Mouse (Mus musculus) megakaryocyte-erythroid progenitor cell, adult 5 weeks (primary cell): ENCODE measurements around the gene 1700020N15Rik. TPM values are rescaled to one million over a fixed set of nuclear protein-coding genes. Genes with fewer than 3 reads are reported as not detected.

Source experiments
- polyA plus RNA-seq: library from polyadenylated mRNA; stranded (reverse); fragments of >175 nt; gene quantifications from 2 replicates; pipeline ENCODE4 v1.2.3, GENCODE M21; 2012

Gene 1700020N15Rik
- polyA plus RNA-seq = not detected in 2 replicates

GRCm38 (mm10) chrX:69945000-69945399 lies at the start of gene 1700020N15Rik:
Gene 1700020N15Rik (plus strand): TSS chrX:69945300.

